In genomic region chr4:153758323-153758722, GRCm38 (mm10) we compare ENCODE assay signal across 25 mouse cellular contexts.
"Had no signal": no experiment of that assay in that cellular context is flagged by ENCODE, and none has a peak within 500 bp of the region (broad histone marks: within the 10 kb centered on the region; RNA-seq: fewer than 3 reads in every experiment).

No protein-coding gene starts in this region.

- H3K27ac ChIP-seq: left cerebral cortex, adult 2 months; limb, embryonic 12.5 days; liver, embryonic 12.5 days; liver, embryonic 15.5 days; lung, embryonic 15.5 days; midbrain, embryonic 10.5 days; midbrain, embryonic 13.5 days; neural tube, embryonic 15.5 days; stomach, postnatal 0 days had no signal

- H3K4me2 ChIP-seq: limb, embryonic 12.5 days; liver, embryonic 12.5 days; liver, embryonic 15.5 days; lung, embryonic 15.5 days; midbrain, embryonic 13.5 days; neural tube, embryonic 15.5 days had no signal

- H3K4me3 ChIP-seq: left cerebral cortex, adult 2 months; limb, embryonic 12.5 days; liver, embryonic 12.5 days; liver, embryonic 15.5 days; lung, embryonic 15.5 days; megakaryocyte, embryonic 14.5 days; midbrain, embryonic 10.5 days; midbrain, embryonic 13.5 days; myocyte; neural tube, embryonic 15.5 days had no signal

- ATAC-seq: intestine, postnatal 0 days; liver, embryonic 12.5 days; midbrain, embryonic 13.5 days; midbrain, embryonic 16.5 days had no signal

- H3K9ac ChIP-seq: limb, embryonic 12.5 days; liver, embryonic 12.5 days; liver, embryonic 15.5 days; lung, embryonic 15.5 days; midbrain, embryonic 13.5 days; neural tube, embryonic 15.5 days had no signal

- H3K9me3 ChIP-seq: limb, embryonic 12.5 days; liver, embryonic 12.5 days; lung, embryonic 15.5 days; midbrain, embryonic 10.5 days; midbrain, embryonic 13.5 days; neural tube, embryonic 15.5 days had no signal

- H3K27me3 ChIP-seq: liver, embryonic 12.5 days; liver, embryonic 15.5 days; lung, embryonic 15.5 days; megakaryocyte, embryonic 14.5 days; midbrain, embryonic 13.5 days; neural tube, embryonic 15.5 days had no signal

- DNase-seq: kidney, adult 8-10 months; layer of hippocampus, postnatal 36 days; liver; lung, adult 18-20 months; lung, postnatal 10 days; lung, postnatal 36 days; right cerebral cortex, adult 18-20 months; right cerebral cortex, postnatal 14 days; right cerebral cortex, postnatal 4 days; thymus, adult 2 months; thymus, postnatal 14 days; thymus, postnatal 4 days had no signal

- H3K4me1 ChIP-seq: limb, embryonic 12.5 days; liver, embryonic 12.5 days; liver, embryonic 15.5 days; lung, embryonic 15.5 days; megakaryocyte, embryonic 14.5 days had no signal

- H3K36me3 ChIP-seq: limb, embryonic 12.5 days; liver, embryonic 12.5 days; liver, embryonic 15.5 days; lung, embryonic 15.5 days; midbrain, embryonic 10.5 days; midbrain, embryonic 13.5 days; neural tube, embryonic 15.5 days had no signal
